Mouse (Mus musculus) ES-E14 (cell line): Measurements from ENCODE around the gene Psmc3ip. TPM values are rescaled to one million over a fixed set of nuclear protein-coding genes. Genes with fewer than 3 reads are reported as not detected.
A peak's percentile ranks its signal among the peaks of the same experiment; 100 is the strongest.

Experiments
- DNase-seq: peaks from one replicate; pipeline ENCODE4 v3.0.0-alpha.2; 2013; ENCODE audit warnings: low read depth, low spot score
- H3K27ac ChIP-seq: 2 replicates; pipeline ENCODE4 v1.5.1; 2012; ENCODE audit warnings: low read depth, mild to moderate bottlenecking, low read length, moderate library complexity, mixed read lengths; ENCODE audit not compliant: poor library complexity, insufficient read depth, severe bottlenecking
- H3K36me3 ChIP-seq: 2 replicates; pipeline ENCODE4 v1.6.1; 2012; ENCODE audit warnings: mild to moderate bottlenecking, low read length, moderate library complexity, mixed read lengths; ENCODE audit not compliant: control insufficient read depth, poor library complexity, insufficient read depth, severe bottlenecking
- H3K4me1 ChIP-seq, 2 experiments: fragments of 150-350 bp in 1 of 2; sonication (generic) in 1 of 2; 2 replicates each; pipeline ENCODE4 v1.6.1; 2012; ENCODE audit warnings: low read length in 2 of 2, mild to moderate bottlenecking in 1 of 2, mixed read lengths in 1 of 2; ENCODE audit not compliant: control insufficient read depth in 2 of 2, insufficient read depth in 2 of 2, poor library complexity in 1 of 2
- H3K4me3 ChIP-seq, 2 experiments: fragments of 150-350 bp in 1 of 2; sonication (generic) in 1 of 2; 2 replicates each; pipeline ENCODE4 v1.5.1; 2012; ENCODE audit warnings: low read length in 2 of 2, low read depth in 1 of 2, mild to moderate bottlenecking in 1 of 2, mixed read lengths in 1 of 2; ENCODE audit not compliant: insufficient read depth in 1 of 2, poor library complexity in 1 of 2, severe bottlenecking in 1 of 2
- H3K9ac ChIP-seq: 2 replicates; pipeline ENCODE4 v1.6.1; 2012; ENCODE audit warnings: low read depth, mild to moderate bottlenecking, low read length, mixed read lengths; ENCODE audit not compliant: poor library complexity, insufficient read depth, severe bottlenecking
- H3K9me3 ChIP-seq: fragments of 150-350 bp; sonication (generic); 2 replicates; pipeline ENCODE4 v1.6.1; 2012; ENCODE audit warnings: low read depth, mild to moderate bottlenecking, low read length; ENCODE audit not compliant: control insufficient read depth, insufficient read depth
- CHD2 ChIP-seq: IDR thresholded peaks from 2 replicates; pipeline ENCODE4 v1.6.1; 2014; ENCODE audit warnings: mild to moderate bottlenecking, low read depth, low read length, inconsistent platforms
- HCFC1 ChIP-seq: IDR thresholded peaks from 2 replicates; pipeline ENCODE4 v1.6.1; 2012; ENCODE audit warnings: low read length, inconsistent platforms, borderline replicate concordance; ENCODE audit not compliant: insufficient read depth
- MAFK ChIP-seq: IDR thresholded peaks from 2 replicates; pipeline ENCODE4 v1.6.1; 2014; ENCODE audit warnings: mild to moderate bottlenecking, low read depth, low read length, inconsistent platforms; ENCODE audit not compliant: insufficient read depth
- ZC3H11A ChIP-seq: IDR thresholded peaks from 2 replicates; pipeline ENCODE4 v1.6.1; 2012; ENCODE audit warnings: low read depth, mild to moderate bottlenecking, inconsistent platforms, low read length, borderline replicate concordance
- ZNF384 ChIP-seq: IDR thresholded peaks from 2 replicates; pipeline ENCODE4 v1.6.1; 2012; ENCODE audit warnings: low read depth, low read length, inconsistent platforms
- in situ Hi-C, 2 experiments: fragments of 600-800 bp; cut with MboI; formaldehyde crosslinking; loops; one replicate each; pipeline ENCODE4 v1.15.1; 2025; ENCODE audit warnings: low sequenced_read_pairs in 2 of 2, inconsistent platforms in 1 of 2; ENCODE audit not compliant: unreplicated experiment in 2 of 2
- total RNA-seq: library from RNA; depleted of rRNA; stranded (reverse); fragments of 300-350 nt; gene quantifications from 2 replicates; pipeline ENCODE4 v1.2.3, GENCODE M21; 2012

Gene Psmc3ip
- total RNA-seq, 1 experiment: 31.5 TPM

GRCm38 (mm10) chr11:101057860-101058259 lies 37.4 kb downstream of the Psmc3ip start:
- in situ Hi-C loops: loop anchor here in 1 of 2 experiments (5.0 kb wide), 1 partner anchor 76 kb away; no protein-coding TSS in a partner anchor
- TF ChIP-seq ZC3H11A: no peak
- TF ChIP-seq MAFK: no peak
- no peak for TF ChIP-seq CHD2
- TF ChIP-seq HCFC1: no peak
- TF ChIP-seq ZNF384: no peak
- no peak overlapping the region for H3K9ac ChIP-seq
- DNase-seq: peak; percentile 81
- H3K36me3 ChIP-seq: peaks cover 2% of the 10 kb centered on the region; the same call in 1 of the 2 replicates
- H3K4me1 ChIP-seq: peaks cover 5 to 23% of the 10 kb centered on the region in 2 experiments
- no peak overlapping the region for H3K27ac ChIP-seq
- H3K4me3 ChIP-seq: no peak overlapping the region
- H3K9me3 ChIP-seq: no peaks in the 10 kb centered on the region

- Histone ChIP-seq H3K27ac (no peak overlapping the region), H3K4me1 (peaks cover 5 to 16% of the 10 kb centered on the region in 2 experiments; a peak in 3 of 4 replicates), H3K9ac (no peak overlapping the region), H3K4me3 (no peak overlapping the region), H3K36me3 (no peaks in the 10 kb centered on the region; the same call in 1 of the 2 replicates), H3K9me3 (no peaks in the 10 kb centered on the region)
- in situ Hi-C loops: loop anchor here in 1 of 2 experiments (5.0 kb wide), 1 partner anchor 75 kb away; no protein-coding TSS in a partner anchor
- TF ChIP-seq ZNF384: no peak
- peak; percentile 56; the same call in 1 of the 2 replicates for TF ChIP-seq MAFK
- DNase-seq: no peak
These were observed 38.4 kb downstream of the Psmc3ip start for GRCm38 (mm10) chr11:101056885-101057284.

DNA sequence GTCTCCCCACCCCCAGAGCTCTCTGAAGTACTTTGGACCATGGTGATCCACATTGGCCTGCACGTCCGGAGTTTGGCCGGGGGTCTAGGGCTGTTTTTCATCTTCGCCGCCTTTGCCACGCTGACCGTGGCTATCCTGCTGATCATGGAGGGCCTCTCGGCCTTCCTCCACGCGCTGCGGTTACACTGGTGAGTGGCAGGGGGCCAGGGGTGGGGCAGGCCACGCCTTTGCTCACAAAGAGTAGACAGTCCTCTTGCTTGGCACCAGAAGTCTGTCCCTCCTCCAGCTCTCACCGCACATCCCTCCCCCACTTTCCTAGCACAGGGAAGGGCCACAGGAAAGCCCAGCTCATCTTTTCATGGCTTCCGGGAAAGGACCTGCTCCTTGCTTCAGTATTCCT lies 39.8 kb downstream of the Psmc3ip start:
- in situ Hi-C loops: loop anchor here in 1 of 2 experiments (5.0 kb wide), 1 partner anchor 73 kb away; no protein-coding TSS in a partner anchor
- peaks cover 5 to 14% of the 10 kb centered on the region in 2 experiments; a peak in 3 of 4 replicates for H3K4me1 ChIP-seq

DNA sequence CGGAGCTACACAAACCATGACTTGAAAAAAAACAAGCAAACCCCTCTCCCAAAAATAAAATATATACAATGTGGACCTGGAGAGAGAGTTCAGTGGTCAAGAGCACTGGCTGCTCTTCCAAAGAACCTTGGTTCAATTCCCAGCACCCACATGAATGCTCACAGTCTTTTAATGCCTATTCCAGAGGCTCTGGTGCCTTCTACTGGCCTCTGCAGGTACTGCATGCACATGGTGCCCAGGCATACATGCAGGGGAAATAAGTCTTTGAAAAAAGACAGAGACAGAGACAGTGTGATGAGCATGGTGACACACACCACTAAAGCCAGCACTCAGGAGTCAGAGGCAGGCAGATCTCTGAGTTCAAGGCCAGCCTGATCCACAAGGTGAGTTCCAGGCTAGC lies 41.3 kb downstream of the Psmc3ip start:
- no peaks in the 10 kb centered on the region; the same call in 1 of the 2 replicates for H3K36me3 ChIP-seq
- H3K27ac ChIP-seq: no peak overlapping the region
- H3K9me3 ChIP-seq: no peaks in the 10 kb centered on the region
- in situ Hi-C loops: no loop called here
- no peak overlapping the region for H3K9ac ChIP-seq
- H3K4me3 ChIP-seq: no peak overlapping the region
- DNase-seq: no peak
- peaks cover 5 to 11% of the 10 kb centered on the region in 2 experiments; a peak in 3 of 4 replicates for H3K4me1 ChIP-seq
- TF ChIP-seq HCFC1 (no peak), ZC3H11A (no peak), CHD2 (no peak), ZNF384 (no peak), MAFK (no peak)

More for the DNA sequence above, 39.8 kb downstream of the Psmc3ip start:
- H3K9me3 ChIP-seq: no peaks in the 10 kb centered on the region
- no peak overlapping the region for H3K27ac ChIP-seq
- no peak for DNase-seq
- peak overlapping the region; percentile 29 for H3K9ac ChIP-seq
- TF ChIP-seq CHD2 (no peak), ZC3H11A (no peak), MAFK (no peak), ZNF384 (no peak), HCFC1 (no peak)
- no peaks in the 10 kb centered on the region; the same call in 1 of the 2 replicates for H3K36me3 ChIP-seq
- H3K4me3 ChIP-seq: no peak overlapping the region
